Mouse (Mus musculus) mesoderm, embryonic 11.5 days (tissue): ENCODE results near the gene Gm20721.
"Not testable (repeated sequence)": the region's sequence is repeated elsewhere in the genome, so short reads cannot be mapped to it uniquely, and the experiment has no call there.

Experiments
- DNase-seq: peaks from one replicate; pipeline ENCODE4 v3.0.0-alpha.2; 2012; ENCODE audit warnings: low read depth, low spot score

Gene Gm20721

DNA sequence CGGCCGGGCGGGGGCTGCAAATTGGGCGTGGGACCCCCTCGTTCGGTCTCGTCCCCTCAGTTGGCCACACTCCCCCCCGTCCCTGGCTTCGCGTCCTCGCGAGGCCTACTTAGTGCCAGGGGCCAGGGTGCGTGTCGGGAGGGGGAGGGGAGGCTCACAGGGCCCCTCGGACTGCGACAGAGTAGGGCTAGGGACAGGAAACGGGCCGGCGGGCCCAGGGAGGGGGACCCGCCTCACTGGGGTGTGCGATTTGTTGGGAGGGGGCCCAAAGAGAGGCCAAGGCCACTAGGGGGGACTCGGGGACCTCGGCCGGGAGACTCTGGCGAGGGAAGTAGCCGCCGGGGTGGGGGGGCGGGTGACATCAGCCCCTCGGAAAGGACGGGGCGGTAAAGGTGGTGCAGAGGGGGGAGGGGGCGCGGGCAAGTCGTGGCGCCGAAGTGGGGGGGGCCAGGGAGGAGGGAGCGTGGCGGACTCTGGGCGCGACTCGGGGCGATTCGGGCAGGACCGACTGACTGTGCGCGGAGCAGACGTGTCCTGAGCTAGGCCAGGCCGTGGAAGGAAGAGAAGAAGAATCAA lies 15.8 kb downstream of the Gm20721 start:
- peak; percentile 81 for DNase-seq

DNA sequence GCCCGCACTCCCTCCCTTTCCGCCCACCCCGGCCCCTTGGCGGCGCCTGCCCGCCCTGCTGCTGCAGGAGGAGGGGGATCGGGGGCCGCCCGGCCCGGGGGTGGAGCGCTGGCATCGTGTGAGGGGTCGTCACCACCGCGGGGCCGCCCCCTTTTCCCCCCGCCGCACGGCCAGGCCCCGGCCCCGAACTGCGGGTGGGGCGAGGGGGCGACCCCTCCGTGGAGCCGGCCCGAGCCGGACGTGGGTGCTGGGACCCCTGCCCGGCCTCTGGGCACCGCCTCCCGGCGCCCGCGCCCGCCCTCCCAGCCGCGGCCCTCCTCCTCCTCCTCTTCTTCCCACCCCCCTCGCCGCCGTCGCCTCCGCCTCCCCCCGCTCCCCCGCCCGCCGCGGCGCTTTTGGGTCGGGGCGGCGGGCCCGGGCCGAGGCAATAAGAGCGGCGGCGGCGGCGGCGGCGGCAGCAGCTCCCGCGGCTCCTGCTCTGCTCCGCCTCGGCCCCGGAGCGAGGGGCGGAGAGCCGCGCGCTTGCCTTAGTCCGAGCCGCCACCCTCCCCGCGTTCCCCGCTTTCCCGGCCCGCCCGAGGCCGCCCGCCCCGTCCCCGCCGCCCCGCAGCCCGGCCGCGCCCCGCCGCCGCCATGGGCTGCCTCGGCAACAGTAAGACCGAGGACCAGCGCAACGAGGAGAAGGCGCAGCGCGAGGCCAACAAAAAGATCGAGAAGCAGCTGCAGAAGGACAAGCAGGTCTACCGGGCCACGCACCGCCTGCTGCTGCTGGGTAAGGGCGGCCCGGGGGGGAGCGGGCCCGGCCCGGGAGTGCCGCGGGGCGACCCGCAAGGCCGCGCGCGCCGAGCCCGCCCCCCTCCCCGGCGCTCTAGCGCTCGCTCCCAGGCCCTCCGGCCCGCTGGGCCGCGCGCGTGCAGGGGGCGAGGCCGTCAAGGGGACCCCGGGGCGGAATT lies 16.6 kb downstream of the Gm20721 start:
- DNase-seq: peak; percentile 92

DNA sequence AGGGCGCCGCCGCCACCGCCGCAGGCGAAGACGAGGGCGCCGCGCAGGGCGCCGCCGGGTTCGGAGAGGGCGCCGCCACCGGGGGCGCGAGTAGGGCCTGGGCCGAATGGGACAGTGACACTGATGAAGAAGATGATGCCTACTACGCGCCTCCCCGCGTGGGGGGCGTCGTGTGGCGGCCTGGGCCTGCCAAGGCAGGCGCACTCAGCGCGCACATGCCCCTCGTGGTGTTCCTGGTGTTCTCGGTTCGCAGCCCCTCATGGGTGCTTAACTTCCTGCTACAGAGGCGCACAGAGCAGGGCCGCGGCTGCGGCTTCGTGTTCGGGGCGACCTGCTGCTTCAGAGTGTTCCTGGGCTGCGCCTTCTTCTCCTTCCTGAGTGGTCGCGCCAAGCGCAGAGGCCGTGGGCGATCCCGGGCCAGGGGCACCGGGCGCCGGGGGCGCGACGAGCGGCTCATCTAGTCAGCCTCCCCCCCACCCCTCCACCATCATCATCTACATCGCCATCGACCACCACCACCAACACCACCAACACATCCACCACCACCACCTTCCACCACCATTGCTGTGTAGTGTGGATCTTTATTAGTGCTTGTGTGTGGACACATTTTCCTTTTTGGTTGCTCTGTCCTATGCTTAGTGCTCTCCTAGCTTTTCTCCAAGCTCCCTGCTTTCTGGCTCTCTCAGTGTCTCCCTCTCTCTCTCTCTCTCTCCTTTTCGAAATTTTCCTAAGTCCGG lies 17.4 kb downstream of the Gm20721 start:
- DNase-seq: peak; percentile 38

DNA sequence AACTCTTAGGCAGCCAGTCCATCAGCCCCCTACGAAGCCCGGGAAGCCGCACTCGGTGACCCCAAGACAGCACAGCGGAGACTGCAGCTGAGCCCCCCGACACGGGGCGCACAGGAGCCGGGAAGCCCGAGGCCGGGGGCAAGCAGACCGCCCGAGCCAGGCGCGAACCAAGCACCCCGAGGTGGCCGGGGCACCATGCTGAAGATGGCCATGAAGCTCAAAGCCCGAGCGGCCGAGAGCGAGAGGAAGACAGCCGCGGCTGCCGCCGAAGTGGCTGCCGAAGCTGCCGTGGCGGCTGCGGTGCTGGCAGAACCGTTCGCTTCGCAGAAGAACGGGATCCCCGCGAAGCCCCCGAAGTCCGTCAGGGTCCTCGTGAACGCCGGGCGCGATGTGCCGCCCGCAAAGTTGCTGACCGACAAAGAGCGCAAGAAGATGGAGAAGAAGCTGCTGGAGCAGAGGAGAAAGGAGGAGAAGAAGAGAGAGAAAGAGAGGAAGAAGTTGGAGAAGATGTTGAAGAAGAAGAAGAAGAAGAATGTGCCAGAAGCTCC lies 18.1 kb downstream of the Gm20721 start:
- DNase-seq: no peak

DNA sequence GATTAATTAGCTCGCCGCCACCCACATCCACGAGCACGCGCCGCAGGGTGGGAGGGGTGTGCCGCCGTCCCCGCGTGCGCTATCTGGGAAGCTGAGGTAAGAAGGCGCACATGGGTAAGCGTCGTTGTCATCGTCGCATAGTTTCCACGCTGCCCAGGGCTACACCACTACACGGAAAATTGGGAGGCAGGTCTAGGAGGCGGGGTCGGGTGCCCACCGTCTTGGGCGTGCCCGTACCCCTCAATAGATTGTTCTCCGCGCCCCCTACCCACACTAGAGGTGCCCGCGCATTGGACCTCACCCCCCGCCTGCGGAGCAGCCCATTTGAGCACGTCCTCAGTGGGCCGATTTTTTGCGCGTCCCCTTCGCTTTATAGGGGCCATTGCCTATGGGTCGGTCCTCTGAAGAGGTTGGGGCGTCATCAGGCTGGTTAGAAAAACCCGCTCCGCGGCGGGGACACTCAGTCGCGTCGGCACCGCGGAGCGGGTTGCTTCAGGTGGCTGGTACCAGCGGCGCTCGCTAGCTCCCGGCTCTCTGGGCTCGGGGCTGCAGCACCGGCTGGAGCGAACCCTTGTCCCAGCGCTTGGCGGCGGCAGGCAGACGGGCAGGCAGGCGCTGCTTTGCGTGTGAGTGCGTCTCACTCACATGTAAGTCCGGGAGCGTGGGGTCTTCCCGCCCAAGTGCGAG lies 19.1 kb downstream of the Gm20721 start:
- peak; percentile 81 for DNase-seq

DNA sequence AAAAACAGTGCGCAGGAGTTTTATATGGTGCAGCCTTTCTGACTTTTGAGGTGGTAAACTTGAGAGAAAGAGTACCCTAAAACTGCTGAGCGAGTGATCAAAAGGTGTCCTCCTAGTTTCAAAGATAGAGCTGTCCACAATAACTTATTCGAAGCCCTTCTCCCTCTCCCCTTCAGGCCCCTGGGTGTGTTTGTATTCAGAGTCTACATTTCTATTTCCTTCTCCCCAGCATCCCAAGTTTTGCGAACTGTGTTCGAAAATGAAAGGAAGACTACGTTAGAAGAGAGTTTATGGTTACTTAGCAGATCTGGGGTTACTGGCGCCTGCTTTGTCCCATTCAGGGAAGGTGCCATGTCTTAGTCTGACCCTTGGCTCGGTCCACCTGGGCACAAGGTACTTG lies 20.0 kb downstream of the Gm20721 start:
- no peak for DNase-seq

DNA sequence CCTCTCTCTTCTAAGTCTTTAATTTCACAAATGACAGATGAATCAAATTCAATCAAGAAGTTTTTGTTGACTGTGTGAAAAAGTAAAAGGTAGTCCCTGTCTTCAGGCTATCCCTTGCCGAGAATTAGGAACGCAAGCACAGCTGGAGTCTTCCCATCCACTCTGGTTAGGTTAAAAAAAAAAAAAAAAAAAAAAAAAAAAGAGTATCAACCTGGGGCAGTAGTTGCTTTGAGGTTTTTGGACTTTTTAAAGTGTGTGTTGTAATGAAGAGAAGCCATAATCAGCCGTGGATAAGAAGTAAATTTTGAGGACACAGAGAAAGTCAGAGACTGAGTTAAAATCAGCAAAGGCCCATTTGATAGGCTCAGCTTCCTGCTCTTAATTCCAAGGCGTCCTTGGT lies 20.5 kb downstream of the Gm20721 start:
- no peak for DNase-seq

DNA sequence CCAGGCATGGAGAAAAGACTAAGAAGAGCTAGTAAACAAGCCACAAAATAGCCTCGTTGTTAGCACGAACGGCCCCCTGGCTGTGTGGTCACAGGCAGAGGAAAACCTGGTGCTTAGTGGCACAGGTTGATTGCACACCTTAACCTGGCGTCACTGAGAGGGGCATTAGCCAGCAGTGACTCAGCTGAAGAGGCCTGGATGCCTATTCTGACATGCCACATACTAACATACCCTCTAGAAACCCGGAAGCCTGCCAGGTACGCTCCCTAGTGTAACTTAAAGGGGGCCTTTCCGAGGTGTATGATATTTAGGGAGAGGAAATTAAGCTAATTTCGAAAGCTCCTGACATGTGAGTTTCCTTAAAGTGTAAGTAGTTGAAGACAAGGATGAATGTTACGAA lies 29.9 kb downstream of the Gm20721 start:
- DNase-seq: no peak

DNA sequence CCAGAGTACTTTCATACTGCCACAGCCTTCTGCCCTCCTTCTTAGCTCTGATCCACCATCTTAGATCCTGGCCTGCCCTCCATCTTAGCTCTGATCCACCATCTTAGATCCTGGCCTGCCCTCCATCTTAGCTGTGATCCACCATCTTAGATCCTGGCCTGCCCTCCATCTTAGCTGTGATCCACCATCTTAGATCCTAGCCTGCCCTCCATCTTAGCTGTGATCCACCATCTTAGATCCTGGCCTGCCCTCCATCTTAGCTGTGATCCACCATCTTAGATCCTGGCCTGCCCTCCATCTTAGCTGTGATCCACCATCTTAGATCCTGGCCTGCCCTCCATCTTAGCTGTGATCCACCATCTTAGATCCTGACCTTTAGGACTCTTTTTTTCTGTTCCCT lies 31.1 kb downstream of the Gm20721 start:
- not testable (repeated sequence) for DNase-seq

DNA sequence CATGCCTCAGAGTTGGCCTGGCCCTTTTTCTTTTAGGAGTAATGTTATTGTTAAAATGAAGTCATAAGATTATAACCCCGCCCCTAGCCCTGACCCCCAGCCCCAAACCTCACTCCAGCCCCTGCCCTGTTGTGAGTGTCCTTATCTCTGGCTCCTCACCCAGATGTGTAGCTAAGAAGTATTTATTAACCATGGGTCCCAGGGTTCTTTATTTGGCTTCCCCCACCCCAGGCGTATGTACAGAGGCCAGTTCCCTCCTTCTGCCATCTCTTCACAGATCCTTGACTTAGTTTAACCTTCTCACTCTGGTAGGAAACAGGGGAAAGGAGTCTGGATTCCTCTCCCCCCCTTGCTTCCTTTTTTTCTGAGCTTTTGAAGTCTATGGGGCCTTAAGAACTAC lies 33.9 kb downstream of the Gm20721 start:
- DNase-seq: no peak

DNA sequence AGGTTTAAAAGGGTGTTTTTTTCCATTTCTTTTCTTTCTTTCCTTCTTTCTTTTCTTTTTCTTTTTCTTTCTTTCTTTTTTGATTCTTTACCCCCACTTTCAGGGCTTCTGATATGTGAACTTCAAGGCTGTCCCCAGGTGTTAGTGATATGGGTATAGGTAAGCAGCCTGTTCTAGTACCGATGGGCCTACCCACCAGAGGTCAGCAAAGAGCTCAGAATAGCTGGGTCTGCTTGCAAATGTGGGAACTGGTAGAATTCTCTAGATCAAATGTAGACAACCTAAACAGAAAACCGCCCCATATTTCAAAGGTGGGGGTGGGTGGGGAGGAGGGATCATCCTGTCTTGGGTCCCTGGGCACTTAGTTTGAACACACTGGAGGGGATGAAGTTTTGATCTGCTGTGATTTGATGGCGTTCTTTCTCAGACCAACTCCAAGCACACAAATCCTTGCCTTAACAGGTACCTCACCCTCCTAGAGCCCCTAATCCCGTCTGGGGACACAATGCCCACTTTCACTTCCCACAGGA lies 34.3 kb downstream of the Gm20721 start:
- peak; percentile 74 for DNase-seq

DNA sequence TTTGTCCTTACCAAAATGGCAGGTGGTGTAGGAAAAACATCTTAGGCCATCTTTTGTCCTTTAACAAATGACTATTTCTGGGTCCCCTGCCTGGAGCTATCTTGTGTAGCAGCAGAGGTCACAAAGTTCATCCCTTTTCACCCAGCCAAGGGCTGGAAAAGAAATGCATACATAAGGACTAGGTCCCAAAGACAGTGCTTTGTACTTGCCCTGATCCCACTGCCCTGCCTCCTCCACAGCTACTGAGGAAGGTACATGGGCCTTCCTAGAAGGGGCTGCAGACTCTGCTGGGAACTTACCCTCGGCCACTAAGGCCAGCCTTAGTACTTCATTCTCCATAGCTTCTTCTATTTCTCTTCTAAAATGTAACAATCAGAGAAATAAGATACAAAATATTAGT lies 34.9 kb downstream of the Gm20721 start:
- no peak for DNase-seq

DNA sequence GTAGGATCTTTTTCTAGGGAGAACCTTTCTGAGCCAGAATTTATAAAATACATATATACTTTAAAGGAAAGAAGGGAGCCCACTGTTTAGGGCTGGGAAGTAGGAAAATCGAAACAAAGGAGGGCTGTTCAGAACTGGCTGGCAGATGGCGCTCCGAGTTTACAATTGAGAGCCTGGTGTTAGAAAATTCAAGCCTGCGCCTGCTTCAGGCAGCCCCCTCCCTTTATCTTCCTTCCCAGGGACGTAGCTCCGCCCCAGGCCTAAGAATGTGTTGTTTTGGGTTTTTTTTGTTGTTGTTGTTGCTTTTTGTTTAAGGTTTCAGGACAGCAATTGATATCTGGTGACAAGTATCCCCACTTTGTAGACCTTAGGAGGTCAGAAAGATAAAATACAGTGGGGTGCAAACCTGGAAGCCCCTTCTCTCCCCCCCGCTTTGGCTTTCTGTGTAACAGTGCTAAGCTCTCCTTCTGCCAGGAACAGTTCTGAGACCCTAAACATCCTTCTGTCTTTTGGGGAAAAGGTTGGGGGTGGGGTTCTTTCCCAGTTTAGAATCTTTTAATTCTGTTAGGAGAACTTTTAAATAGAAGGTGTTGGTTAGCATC lies 35.5 kb downstream of the Gm20721 start:
- peak; percentile 77 for DNase-seq

DNA sequence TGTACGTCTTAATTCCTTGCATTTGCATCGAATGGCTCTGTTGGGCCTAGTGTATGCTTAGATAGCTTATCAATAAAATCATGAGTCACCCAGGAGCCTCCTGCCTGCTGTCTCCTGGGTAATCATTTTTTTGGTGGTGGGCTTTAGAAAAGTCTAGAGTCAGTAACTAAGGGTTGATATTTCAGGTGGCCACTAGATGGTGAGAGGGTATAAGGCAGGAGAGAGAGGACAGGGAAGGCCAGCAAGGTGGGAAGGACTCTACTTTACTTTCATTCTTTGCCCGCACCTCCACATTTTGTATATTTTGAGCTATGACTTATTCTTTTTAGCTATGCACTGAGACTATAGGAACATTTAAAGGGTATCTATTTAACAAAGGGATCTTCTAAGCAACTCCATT lies 38.6 kb downstream of the Gm20721 start:
- DNase-seq: no peak

DNA sequence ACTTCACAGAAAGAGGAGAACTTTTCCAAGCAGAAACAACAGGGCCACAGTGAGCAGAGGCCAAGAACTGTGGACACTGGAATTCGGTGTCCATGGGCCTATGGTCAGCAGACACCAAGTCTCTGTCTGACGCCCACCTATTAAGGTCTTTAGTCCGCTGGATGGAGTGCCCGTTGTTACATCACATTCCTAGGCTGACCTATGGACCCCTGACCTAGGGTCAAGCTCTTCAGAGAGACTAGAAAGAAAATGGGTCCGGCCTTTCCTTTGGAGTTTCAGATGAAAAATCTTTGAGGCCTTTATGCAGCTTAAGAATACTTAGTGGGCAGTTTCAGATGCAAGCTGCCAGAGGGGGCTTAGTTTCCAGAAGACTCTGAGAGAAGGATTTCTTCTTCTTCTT lies 40.9 kb downstream of the Gm20721 start:
- DNase-seq: peak; percentile 65

DNA sequence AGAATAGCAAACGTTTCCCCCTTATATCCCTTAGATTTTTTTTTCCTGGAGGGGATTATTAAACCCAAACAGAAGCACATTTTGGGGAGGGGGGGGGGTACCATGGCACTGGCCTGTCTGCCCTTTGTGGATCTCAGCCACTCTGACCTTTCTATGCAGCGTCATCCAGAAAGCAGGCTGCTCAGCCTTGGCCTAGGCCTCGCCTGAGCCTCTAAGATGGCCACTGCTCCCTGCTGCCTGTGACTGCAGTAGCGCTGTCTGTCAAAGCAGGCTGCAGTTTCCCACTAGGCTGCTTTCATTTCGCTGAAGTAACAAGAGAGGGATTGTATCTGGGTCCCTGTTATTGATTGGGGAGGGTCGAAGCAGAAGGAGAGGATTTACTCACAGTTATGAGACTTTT lies 44.0 kb downstream of the Gm20721 start:
- DNase-seq: no peak

DNA sequence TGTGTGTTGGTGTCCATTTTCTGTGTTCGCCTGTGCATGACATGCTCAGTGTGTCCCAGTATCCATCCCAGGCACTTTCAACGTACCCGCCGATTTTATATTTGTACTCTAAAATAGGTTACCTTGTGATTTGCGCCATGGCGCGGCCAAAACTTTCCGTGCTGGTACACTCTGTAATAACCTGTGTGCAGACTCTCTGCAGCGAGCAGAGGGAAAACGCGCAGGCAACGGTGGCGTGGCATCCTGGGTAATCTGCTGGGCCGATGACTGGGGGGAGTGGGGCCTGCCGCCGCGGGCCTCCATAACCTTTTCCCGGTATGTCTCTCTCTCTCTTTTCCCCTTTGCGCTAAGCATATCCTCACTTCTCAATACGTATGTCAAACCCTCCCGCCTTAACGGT lies 45.8 kb downstream of the Gm20721 start:
- DNase-seq: no peak

DNA sequence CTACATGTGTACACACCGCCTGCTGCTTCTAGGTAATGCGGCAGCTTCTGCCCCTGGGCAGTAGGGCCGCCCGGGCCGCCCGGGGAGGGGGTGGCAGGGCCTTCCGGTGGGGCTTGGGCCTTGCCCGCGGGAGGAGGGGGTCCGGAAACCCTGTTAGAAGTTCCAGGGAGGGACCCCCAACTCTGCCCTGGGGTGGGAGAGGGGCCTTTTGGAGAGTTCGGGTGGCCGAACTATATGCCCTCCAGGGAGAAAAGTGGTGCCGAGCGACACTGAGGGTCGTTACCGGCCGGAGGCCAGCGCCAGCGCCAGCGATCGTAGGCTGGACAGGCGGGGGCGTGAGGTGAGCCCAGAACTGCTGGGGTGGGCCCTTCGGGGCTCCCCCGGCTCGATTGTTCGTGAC lies 46.3 kb downstream of the Gm20721 start:
- DNase-seq: no peak

DNA sequence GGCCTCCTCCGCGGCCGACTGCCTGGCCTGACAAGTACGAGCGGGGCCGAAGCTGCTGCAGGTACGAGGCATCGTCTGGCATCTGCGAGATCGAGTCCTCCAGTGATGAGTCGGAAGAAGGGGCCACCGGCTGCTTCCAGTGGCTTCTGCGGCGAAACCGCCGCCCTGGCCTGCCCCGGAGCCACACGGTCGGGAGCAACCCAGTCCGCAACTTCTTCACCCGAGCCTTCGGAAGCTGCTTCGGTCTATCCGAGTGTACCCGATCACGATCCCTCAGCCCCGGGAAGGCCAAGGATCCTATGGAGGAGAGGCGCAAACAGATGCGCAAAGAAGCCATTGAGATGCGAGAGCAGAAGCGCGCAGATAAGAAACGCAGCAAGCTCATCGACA lies 46.7 kb downstream of the Gm20721 start:
- DNase-seq: no peak

DNA sequence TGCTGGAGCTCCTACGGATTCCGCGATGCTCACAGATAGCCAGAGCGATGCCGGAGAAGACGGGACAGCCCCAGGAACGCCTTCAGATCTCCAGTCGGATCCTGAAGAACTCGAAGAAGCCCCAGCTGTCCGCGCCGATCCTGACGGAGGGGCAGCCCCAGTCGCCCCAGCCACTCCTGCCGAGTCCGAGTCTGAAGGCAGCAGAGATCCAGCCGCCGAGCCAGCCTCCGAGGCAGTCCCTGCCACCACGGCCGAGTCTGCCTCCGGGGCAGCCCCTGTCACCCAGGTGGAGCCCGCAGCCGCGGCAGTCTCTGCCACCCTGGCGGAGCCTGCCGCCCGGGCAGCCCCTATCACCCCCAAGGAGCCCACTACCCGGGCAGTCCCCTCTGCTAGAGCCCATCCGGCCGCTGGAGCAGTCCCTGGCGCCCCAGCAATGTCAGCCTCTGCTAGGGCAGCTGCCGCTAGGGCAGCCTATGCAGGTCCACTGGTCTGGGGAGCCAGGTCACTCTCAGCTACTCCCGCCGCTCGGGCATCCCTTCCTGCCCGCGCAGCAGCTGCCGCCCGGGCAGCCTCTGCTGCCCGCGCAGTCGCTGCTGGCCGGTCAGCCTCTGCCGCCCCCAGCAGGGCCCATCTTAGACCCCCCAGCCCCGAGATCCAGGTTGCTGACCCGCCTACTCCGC lies 47.3 kb downstream of the Gm20721 start:
- no peak for DNase-seq
